Mouse (Mus musculus) testis, adult 2 months (tissue): Measurements from ENCODE around the gene Polr2e. TPM values are rescaled to one million over a fixed set of nuclear protein-coding genes. Genes with fewer than 3 reads are reported as not detected.

Experiments
- H3K27ac ChIP-seq: fragments of 200-500 bp; 2 replicates; pipeline ENCODE4 v1.5.1; 2012; ENCODE audit warnings: low read depth, low read length; ENCODE audit not compliant: control insufficient read depth, insufficient read depth
- H3K27me3 ChIP-seq: fragments of 200-500 bp; 2 replicates; pipeline ENCODE4 v1.6.1; 2012; ENCODE audit warnings: mild to moderate bottlenecking, low read length, moderate library complexity; ENCODE audit not compliant: control insufficient read depth, insufficient read depth
- H3K36me3 ChIP-seq: fragments of 200-500 bp; 2 replicates; pipeline ENCODE4 v1.6.1; 2012; ENCODE audit warnings: mild to moderate bottlenecking, low read length; ENCODE audit not compliant: control insufficient read depth, insufficient read depth
- H3K4me1 ChIP-seq: fragments of 200-500 bp; 2 replicates; pipeline ENCODE4 v1.6.1; 2012; ENCODE audit warnings: low read length; ENCODE audit not compliant: control insufficient read depth, insufficient read depth
- H3K4me3 ChIP-seq: fragments of 200-500 bp; 2 replicates; pipeline ENCODE4 v1.5.1; 2012; ENCODE audit warnings: low read depth, mild to moderate bottlenecking, low read length, moderate library complexity, mixed read lengths; ENCODE audit not compliant: control insufficient read depth
- CTCF ChIP-seq: fragments of 200-500 bp; IDR thresholded peaks from 2 replicates; pipeline ENCODE4 v1.5.1; 2012; ENCODE audit warnings: low read depth, mild to moderate bottlenecking, inconsistent platforms, low read length, moderate library complexity; ENCODE audit not compliant: control insufficient read depth, insufficient read depth, insufficient replicate concordance
- POLR2A ChIP-seq: fragments of 200-500 bp; IDR thresholded peaks from 2 replicates; pipeline ENCODE4 v1.6.1; 2012; ENCODE audit warnings: low read depth, mild to moderate bottlenecking, inconsistent platforms, low read length, moderate library complexity; ENCODE audit not compliant: control insufficient read depth
- polyA plus RNA-seq: library from polyadenylated mRNA; depleted of rRNA; stranded (reverse); fragments of >200 nt; gene quantifications from 2 replicates; pipeline ENCODE4 v1.2.3, GENCODE M21; 2012

The Polr2e gene
- polyA plus RNA-seq, 1 experiment, result 104 TPM

DNA sequence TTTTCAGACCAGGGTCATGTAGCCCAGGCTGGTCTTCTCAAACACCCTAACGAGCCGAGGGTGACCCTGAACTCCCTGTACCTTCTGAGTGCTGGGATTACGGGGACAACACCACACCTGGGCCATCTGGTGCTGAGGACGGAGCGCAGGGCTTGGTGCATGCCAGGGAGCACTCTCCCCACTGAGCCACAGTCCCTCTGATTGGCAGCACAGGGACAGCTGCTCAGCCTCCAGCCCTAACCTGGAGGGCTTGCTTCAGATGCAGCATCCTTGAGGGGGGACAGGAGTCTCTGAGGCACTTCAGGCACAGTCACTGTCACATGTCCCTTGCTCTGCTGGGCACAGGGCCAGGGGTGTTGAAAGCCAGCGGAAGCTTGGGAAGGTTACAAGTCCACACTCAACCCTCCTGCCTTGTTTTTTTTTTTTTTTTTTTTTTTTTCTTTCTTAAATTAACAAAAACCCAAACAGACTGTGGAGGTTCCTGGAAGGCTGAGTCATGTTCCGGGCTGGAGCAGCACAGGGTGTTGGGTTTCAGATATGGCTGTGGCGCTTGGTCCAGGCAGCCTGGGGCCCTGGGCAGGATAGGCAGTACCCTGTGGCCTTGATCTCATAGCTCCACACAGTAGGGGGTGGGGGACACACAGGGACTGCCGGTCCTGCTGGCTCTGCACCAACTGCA is 31.4 kb upstream of the Polr2e start:
- no peak for TF ChIP-seq CTCF
- no peak for TF ChIP-seq POLR2A
- H3K4me3 ChIP-seq, result no peak overlapping the region

DNA sequence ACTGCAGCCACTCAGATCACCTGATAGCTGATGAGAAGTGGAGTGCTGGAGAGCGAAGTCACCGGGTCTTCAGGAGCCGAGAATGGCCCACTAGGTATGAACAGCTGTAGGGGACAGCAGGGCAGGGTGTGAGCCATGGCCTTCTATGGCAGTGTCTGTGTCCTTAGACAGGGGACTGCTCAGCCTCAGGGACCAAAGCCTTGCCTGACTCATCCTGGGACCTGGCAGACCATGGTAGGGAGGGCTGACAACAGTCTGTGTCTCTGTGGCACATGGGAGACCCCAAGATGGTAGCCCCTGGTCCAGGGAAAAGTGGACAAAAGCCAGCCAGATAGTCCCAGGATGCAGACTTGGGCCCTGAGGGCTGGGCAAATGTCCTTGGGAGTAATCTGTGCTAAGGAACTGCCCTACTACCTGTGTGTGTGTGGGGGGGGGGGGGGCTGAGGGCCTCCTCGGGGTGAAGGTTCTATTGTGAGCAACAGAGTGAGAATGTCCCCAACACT is 30.4 kb upstream of the Polr2e start:
- TF ChIP-seq CTCF, result no peak
- TF ChIP-seq POLR2A, result no peak
- Histone ChIP-seq H3K27me3 (no peaks in the 10 kb centered on the region), H3K36me3 (no peaks in the 10 kb centered on the region), H3K4me3 (no peak overlapping the region), H3K27ac (no peak overlapping the region), H3K4me1 (peaks cover 13% of the 10 kb centered on the region)

More for the DNA sequence above, 31.4 kb upstream of the Polr2e start:
- Histone ChIP-seq H3K4me1 (peaks cover 13% of the 10 kb centered on the region), H3K27me3 (no peaks in the 10 kb centered on the region), H3K27ac (peak overlapping the region; percentile 34), H3K36me3 (no peaks in the 10 kb centered on the region)

DNA sequence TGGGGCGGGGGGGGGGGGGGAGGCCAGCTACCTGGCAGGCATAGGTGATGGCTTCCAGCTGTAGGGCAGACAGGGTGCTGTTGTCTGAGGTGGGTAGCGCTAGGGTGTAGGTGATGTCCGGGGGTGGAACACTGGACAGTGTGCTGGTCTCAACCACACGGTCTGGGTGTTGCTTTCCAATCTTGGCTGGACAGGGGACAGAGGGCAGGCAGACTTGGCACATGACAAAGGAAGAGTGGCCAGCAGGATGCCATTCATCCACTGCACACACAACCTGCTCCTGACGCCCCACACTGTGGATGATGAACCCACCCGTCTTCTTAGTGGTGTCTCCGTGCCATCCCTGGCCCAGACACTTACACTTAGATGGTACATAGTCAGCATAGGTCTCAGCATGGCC is 29.7 kb upstream of the Polr2e start:
- TF ChIP-seq CTCF (no peak), POLR2A (no peak)
- peaks cover 13% of the 10 kb centered on the region for H3K4me1 ChIP-seq
- no peak overlapping the region for H3K4me3 ChIP-seq
- H3K27me3 ChIP-seq, result no peaks in the 10 kb centered on the region
- no peaks in the 10 kb centered on the region for H3K36me3 ChIP-seq
- no peak overlapping the region for H3K27ac ChIP-seq

DNA sequence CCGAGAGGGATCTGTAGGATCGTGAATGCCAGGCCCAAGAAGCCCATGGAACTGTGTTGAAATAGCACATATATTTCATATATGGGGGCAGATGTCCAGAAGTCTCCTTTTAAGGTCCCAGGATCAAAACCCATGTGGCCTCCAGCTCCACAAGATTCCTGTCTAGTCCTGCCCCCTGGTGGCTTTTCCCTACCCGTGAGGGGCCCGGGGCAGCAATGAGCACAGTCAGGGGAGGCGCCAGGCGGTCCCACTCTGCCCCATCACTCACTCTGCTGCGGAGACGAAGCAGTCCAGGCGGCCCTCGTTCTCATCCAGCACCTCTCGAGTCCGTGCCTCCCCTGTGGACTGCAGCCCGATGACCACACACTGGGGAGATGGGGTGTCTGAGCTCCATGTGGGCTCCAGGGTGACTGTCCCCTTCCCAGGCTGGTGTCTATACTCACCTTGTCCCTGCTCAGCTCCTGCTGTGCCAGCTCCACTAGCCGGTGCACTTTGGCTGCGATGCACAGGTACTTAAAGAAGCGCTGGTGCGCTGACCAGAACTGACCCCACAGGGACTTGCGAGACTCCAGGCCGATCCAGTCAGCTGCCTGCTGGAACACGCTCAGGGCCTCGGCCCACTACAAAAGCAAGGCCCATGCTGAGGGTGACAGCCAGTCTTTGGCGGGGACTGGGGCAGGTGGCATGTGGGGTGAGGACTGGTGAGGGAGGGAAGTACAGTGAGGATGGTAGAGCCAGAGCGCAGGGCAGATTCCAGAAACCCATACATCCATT is 24.5 kb upstream of the Polr2e start:
- Histone ChIP-seq H3K27me3 (no peaks in the 10 kb centered on the region), H3K36me3 (no peaks in the 10 kb centered on the region; the same call in 1 of the 2 replicates), H3K4me1 (peaks cover 2% of the 10 kb centered on the region; the same call in 1 of the 2 replicates), H3K4me3 (no peak overlapping the region), H3K27ac (no peak overlapping the region)
- no peak for TF ChIP-seq CTCF
- no peak for TF ChIP-seq POLR2A

DNA sequence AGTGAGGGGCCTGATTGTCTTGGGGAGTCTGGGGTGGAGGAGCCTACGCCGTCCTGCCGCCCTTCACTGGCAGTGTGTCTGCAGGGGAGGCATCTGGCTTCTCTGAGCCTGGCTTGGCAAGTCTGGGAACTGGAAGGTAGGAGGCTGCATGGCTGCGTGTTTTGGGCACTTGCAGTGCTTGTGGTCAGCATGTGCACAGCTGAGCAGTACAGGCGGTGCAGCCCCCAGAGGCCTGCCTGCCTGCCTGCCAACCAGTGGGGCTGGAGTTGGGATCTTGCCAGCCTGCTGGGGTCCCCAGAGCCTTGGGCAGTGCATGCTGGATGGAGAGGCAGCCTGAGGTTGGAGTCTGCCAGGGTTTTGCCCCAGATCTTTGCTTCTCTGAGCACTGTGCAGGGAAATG is 23.5 kb upstream of the Polr2e start:
- no peaks in the 10 kb centered on the region; the same call in 1 of the 2 replicates for H3K36me3 ChIP-seq
- no peak overlapping the region for H3K27ac ChIP-seq
- H3K27me3 ChIP-seq, result no peaks in the 10 kb centered on the region
- no peaks in the 10 kb centered on the region for H3K4me1 ChIP-seq
- TF ChIP-seq CTCF (no peak), POLR2A (no peak)
- no peak overlapping the region for H3K4me3 ChIP-seq

DNA sequence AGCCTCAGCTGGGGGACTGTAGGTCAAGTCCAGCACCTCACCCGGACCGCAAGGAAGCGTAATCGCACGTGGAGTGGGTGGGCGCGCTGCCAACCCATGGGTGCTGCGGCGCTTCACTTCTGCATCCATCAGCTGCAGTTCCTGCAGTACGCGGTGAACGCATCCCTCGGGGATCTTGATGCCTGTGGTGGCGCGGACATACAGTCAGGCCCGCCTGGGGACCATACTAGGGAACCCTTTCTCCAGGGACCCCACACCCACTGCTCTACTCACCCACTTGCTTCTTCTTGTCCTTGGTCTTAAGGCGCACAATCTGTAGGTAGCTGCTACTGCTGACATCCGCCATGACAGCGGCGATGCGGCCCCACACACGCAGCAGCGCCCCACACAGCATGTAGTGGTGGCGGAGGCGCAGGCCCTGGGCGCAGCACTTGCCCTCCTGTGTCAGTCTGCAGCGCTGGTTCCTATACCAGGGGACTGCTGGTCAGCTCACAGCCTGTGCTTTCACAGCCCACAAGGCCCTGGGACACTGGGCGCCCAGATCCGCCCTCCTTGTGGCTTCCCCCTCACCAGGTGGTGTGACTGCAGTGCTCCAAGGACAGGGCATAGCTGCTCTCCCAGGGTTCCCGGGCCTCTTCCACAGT is 18.2 kb upstream of the Polr2e start:
- Histone ChIP-seq H3K4me3 (no peak overlapping the region), H3K27me3 (no peaks in the 10 kb centered on the region), H3K4me1 (peaks cover 3% of the 10 kb centered on the region; the same call in 1 of the 2 replicates), H3K36me3 (no peaks in the 10 kb centered on the region; the same call in 1 of the 2 replicates), H3K27ac (no peak overlapping the region)
- TF ChIP-seq CTCF (no peak), POLR2A (no peak; the same call in 1 of the 2 replicates)
